Mouse (Mus musculus): Measurements from ENCODE around the gene Gramd1a. TPM values are rescaled to one million over a fixed set of nuclear protein-coding genes. Genes with fewer than 3 reads are reported as not detected.
A peak's percentile ranks its signal among the peaks of the same experiment; 100 is the strongest.

Gramd1a gene
- polyA plus RNA-seq, 1 experiment from 2014 or later = 68.2 TPM

DNA sequence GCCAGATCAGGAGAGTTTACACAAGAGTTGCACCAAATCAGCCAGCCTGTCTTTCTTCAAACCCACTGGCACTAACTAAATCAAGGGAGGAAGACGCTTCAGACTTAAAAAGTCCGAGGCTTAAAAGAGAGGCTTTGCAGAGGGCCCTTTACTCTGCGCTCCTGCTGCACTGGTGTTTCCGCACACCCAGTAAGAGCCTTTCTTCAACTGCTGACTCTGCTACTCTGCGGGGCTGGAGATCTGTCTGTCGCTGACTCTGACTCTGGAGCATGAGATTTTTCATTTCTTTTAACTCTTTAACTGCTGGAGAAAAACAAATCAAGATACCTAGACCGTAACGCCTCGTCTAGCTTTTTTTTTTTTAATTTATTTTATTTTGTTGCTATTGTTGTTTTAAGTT is 71.6 kb downstream of the Gramd1a start:
- no peaks in the 10 kb centered on the region for H3K36me3 ChIP-seq
- H3K27me3 ChIP-seq = no peaks in the 10 kb centered on the region
- no peak overlapping the region for H3K9ac ChIP-seq
- no peak overlapping the region for H3K4me2 ChIP-seq
- H3K4me1 ChIP-seq = peaks cover 19% of the 10 kb centered on the region; the same call in 1 of the 2 replicates
- ATAC-seq (ENCODE audit: insufficient number of reproducible peaks, low FRiP score, low TSS enrichment, low read depth) = no peak
- no peaks in the 10 kb centered on the region for H3K9me3 ChIP-seq
- WGBS = 47% methylated on average over 9 of the region's 9 CpGs
- H3K27ac ChIP-seq = 0 out of 2 replicates have a peak overlapping the region, but pooled peaks have one; percentile 27
- no peak overlapping the region for H3K4me3 ChIP-seq

DNA sequence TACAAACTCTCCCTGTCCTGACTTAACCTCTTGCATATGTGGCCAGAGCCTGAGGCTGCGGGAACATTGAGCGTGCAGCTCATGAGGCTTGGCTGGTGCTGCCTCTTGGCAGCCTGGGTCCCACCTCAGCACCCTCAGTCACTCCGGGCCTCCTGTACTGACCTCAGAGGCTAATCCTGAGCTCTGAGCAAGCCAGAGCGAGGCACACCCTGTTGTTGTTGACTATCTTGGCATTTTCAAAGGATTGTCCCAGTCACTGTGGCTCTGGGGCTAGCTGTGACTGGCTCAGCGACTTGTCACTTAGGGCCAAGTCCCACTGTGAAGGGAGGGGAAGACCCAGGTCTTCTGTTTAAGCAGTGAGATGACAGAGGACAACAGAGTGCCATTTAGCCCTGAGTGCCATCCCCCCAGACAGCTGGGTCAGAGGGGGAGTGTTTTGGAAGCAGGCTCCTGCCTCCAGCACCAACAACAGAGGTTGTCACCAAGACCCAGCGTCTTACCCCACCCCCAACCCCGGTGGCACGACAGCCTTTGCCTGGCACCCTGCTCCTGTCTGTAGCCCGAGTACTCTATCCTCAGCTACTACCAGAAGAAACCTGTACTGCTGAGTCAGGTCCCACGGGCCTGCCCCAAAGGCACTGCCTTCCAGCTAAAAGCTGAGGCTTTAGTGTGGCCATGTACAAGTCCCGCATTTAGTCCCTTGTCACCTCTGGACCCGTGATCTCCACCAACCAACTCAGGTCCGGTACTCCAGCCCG is 72.7 kb downstream of the Gramd1a start:
- peak; percentile 21; the same call in 1 of the 2 replicates for ATAC-seq (ENCODE audit: insufficient number of reproducible peaks, low FRiP score, low TSS enrichment, low read depth)
- H3K4me2 ChIP-seq = no peak overlapping the region
- H3K9me3 ChIP-seq = no peaks in the 10 kb centered on the region
- H3K9ac ChIP-seq = no peak overlapping the region
- no peaks in the 10 kb centered on the region for H3K27me3 ChIP-seq
- no peaks in the 10 kb centered on the region for H3K36me3 ChIP-seq
- 56% methylated on average over 14 of the region's 14 CpGs for WGBS
- H3K4me1 ChIP-seq = peaks cover 21% of the 10 kb centered on the region; the same call in 1 of the 2 replicates
- no peak overlapping the region for H3K4me3 ChIP-seq
- H3K27ac ChIP-seq = no peak overlapping the region

GRCm38 (mm10) chr7:31082106-31082505 is 73.6 kb downstream of the Gramd1a start:
- Histone ChIP-seq H3K27me3 (no peaks in the 10 kb centered on the region), H3K4me1 (peaks cover 30% of the 10 kb centered on the region), H3K4me3 (no peak overlapping the region), H3K4me2 (no peak overlapping the region), H3K9ac (no peak overlapping the region), H3K36me3 (no peaks in the 10 kb centered on the region), H3K9me3 (no peaks in the 10 kb centered on the region), H3K27ac (no peak overlapping the region)
- no peak for ATAC-seq (ENCODE audit: insufficient number of reproducible peaks, low FRiP score, low TSS enrichment, low read depth)

GRCm38 (mm10) chr7:31081106-31081505 is 74.6 kb downstream of the Gramd1a start:
- H3K9ac ChIP-seq = no peak overlapping the region
- no peaks in the 10 kb centered on the region for H3K27me3 ChIP-seq
- no peak overlapping the region for H3K4me3 ChIP-seq
- no peak for ATAC-seq (ENCODE audit: insufficient number of reproducible peaks, low FRiP score, low TSS enrichment, low read depth)
- 57% methylated on average over 1 of the region's 1 CpGs for WGBS
- H3K9me3 ChIP-seq = no peaks in the 10 kb centered on the region
- no peaks in the 10 kb centered on the region for H3K36me3 ChIP-seq
- H3K4me2 ChIP-seq = no peak overlapping the region
- peaks cover 38% of the 10 kb centered on the region for H3K4me1 ChIP-seq
- no peak overlapping the region for H3K27ac ChIP-seq

GRCm38 (mm10) chr7:31080611-31081010 is 75.1 kb downstream of the Gramd1a start:
- Histone ChIP-seq H3K27me3 (no peaks in the 10 kb centered on the region), H3K27ac (no peak overlapping the region), H3K9me3 (no peaks in the 10 kb centered on the region), H3K36me3 (no peaks in the 10 kb centered on the region), H3K4me1 (peaks cover 33% of the 10 kb centered on the region), H3K4me2 (no peak overlapping the region), H3K4me3 (no peak overlapping the region), H3K9ac (no peak overlapping the region)
- 53% methylated on average over 3 of the region's 3 CpGs for WGBS
- ATAC-seq (ENCODE audit: insufficient number of reproducible peaks, low FRiP score, low TSS enrichment, low read depth) = no peak

Other genes starting within 250 kb of the Gramd1a start
- gene Mag, start 241.0 kb downstream of the Gramd1a start, polyA plus RNA-seq (2015; fragmentation: Nextera tagmentation; extraction: Ambion mirVana) = 1.3 and 1.4 TPM in 2 replicates
- not detected in 2 replicates for gene Hamp2, start 231.2 kb downstream of the Gramd1a start, polyA plus RNA-seq (2015; fragmentation: Nextera tagmentation; extraction: Ambion mirVana)
- gene Hamp, start 211.9 kb downstream of the Gramd1a start, polyA plus RNA-seq (2015; fragmentation: Nextera tagmentation; extraction: Ambion mirVana) = not detected in 2 replicates
- gene Usf2, start 199.1 kb downstream of the Gramd1a start, polyA plus RNA-seq (2015; fragmentation: Nextera tagmentation; extraction: Ambion mirVana) = 22.3 and 23.4 TPM in 2 replicates
- 37.1 and 39.5 TPM in 2 replicates for gene Lsr, start 182.4 kb downstream of the Gramd1a start, polyA plus RNA-seq (2015; fragmentation: Nextera tagmentation; extraction: Ambion mirVana)
- gene Fam187b, start 182.1 kb downstream of the Gramd1a start, polyA plus RNA-seq (2015; fragmentation: Nextera tagmentation; extraction: Ambion mirVana) = 2.4 and 2.7 TPM in 2 replicates
- 42.3 and 52.6 TPM in 2 replicates for gene Fxyd5, start 113.4 kb downstream of the Gramd1a start, polyA plus RNA-seq (2015; fragmentation: Nextera tagmentation; extraction: Ambion mirVana)
- gene Fxyd7, start 104.4 kb downstream of the Gramd1a start, polyA plus RNA-seq (2015; fragmentation: Nextera tagmentation; extraction: Ambion mirVana) = 13.1 and 19.0 TPM in 2 replicates
- gene Fxyd1, start 98.7 kb downstream of the Gramd1a start, polyA plus RNA-seq (2015; fragmentation: Nextera tagmentation; extraction: Ambion mirVana) = 107 and 155 TPM in 2 replicates
- gene Lgi4, start 96.6 kb downstream of the Gramd1a start, polyA plus RNA-seq (2015; fragmentation: Nextera tagmentation; extraction: Ambion mirVana) = 0.58 and 0.88 TPM in 2 replicates
- 76.1 and 91.8 TPM in 2 replicates for gene Fxyd3, start 79.2 kb downstream of the Gramd1a start, polyA plus RNA-seq (2015; fragmentation: Nextera tagmentation; extraction: Ambion mirVana)
- 2.4 and 3.4 TPM in 2 replicates for gene Hpn, start 40.6 kb downstream of the Gramd1a start, polyA plus RNA-seq (2015; fragmentation: Nextera tagmentation; extraction: Ambion mirVana)
- gene Scn1b, start 28.9 kb downstream of the Gramd1a start, polyA plus RNA-seq (2015; fragmentation: Nextera tagmentation; extraction: Ambion mirVana) = 4.7 and 5.7 TPM in 2 replicates
- not detected in 2 replicates for gene Scgb2b2, start 134.6 kb upstream of the Gramd1a start, polyA plus RNA-seq (2015; fragmentation: Nextera tagmentation; extraction: Ambion mirVana)
- gene Scgb1b2, start 135.9 kb upstream of the Gramd1a start, polyA plus RNA-seq (2015; fragmentation: Nextera tagmentation; extraction: Ambion mirVana) = not detected in 2 replicates
- gene Scgb2b3, start 206.2 kb upstream of the Gramd1a start, polyA plus RNA-seq (2015; fragmentation: Nextera tagmentation; extraction: Ambion mirVana) = not detected in 2 replicates
- gene Scgb1b3, start 219.7 kb upstream of the Gramd1a start, polyA plus RNA-seq (2015; fragmentation: Nextera tagmentation; extraction: Ambion mirVana) = not detected in 2 replicates